Mouse (Mus musculus) hindbrain, postnatal 0 days (tissue): Measurements from ENCODE around the gene Casc3. TPM values are rescaled to one million over a fixed set of nuclear protein-coding genes. Genes with fewer than 3 reads are reported as not detected.

Experiments
- ATAC-seq: fragments of 200-750 bp; cut with Nextera tagmentation; 2 replicates; pipeline ENCODE4 v1.8.0; 2017; ENCODE audit warnings: mild to moderate bottlenecking, moderate TSS enrichment, moderate library complexity
- DNase-seq: peaks from one replicate; pipeline ENCODE4 v3.0.0-alpha.2; 2015; ENCODE audit warnings: low spot score
- H3K27ac ChIP-seq: fragments of 300-500 bp; sonication (generic); 2 replicates; pipeline ENCODE4 v1.5.1; 2014; ENCODE audit warnings: mild to moderate bottlenecking
- H3K27me3 ChIP-seq: fragments of 300-500 bp; sonication (generic); 2 replicates; pipeline ENCODE4 v1.6.1; 2014; ENCODE audit warnings: low read length, mixed read lengths; ENCODE audit not compliant: insufficient read depth
- H3K36me3 ChIP-seq: fragments of 300-500 bp; sonication (generic); 2 replicates; pipeline ENCODE4 v1.6.1; 2014; ENCODE audit warnings: low read length, mixed read lengths; ENCODE audit not compliant: insufficient read depth
- H3K4me1 ChIP-seq: fragments of 300-500 bp; sonication (generic); 2 replicates; pipeline ENCODE4 v1.6.1; 2014; ENCODE audit warnings: antibody characterized with exemption, low read length, mixed read lengths; ENCODE audit not compliant: insufficient read depth
- H3K4me2 ChIP-seq: fragments of 300-500 bp; sonication (generic); 2 replicates; pipeline ENCODE4 v1.6.1; 2014; ENCODE audit warnings: low read depth, mild to moderate bottlenecking, low read length, moderate library complexity, mixed read lengths
- H3K4me3 ChIP-seq: fragments of 300-500 bp; sonication (generic); 2 replicates; pipeline ENCODE4 v1.5.1; 2014; ENCODE audit warnings: low read length
- H3K9ac ChIP-seq: fragments of 300-500 bp; sonication (generic); replicated peaks from 2 replicates; pipeline ENCODE4 v1.6.1; 2014; ENCODE audit warnings: mild to moderate bottlenecking, low read length, moderate library complexity, mixed read lengths
- H3K9me3 ChIP-seq: fragments of 300-500 bp; sonication (generic); 2 replicates; pipeline ENCODE4 v1.6.1; 2016; ENCODE audit warnings: low read length, mixed read lengths
- CTCF ChIP-seq: IDR thresholded peaks from 2 replicates; pipeline ENCODE4 v1.5.1; 2016; ENCODE audit warnings: antibody characterized with exemption, control low read depth, low read depth
- WGBS: fragments of 180-500 bp; shearing (Covaris S2); extraction: QIAGEN DNeasy Blood & Tissue Kit; methylation state at CpG from one replicate; pipeline ENCODE4 v1.1.7; 2014; 5-methylcytosine and 5-hydroxymethylcytosine counted together
- polyA plus RNA-seq: library from polyadenylated mRNA; unstranded; fragments of >200 nt; fragmentation: Nextera tagmentation; extraction: Ambion mirVana; gene quantifications from 2 replicates; pipeline ENCODE4 v1.2.1, GENCODE M21; 2015
- total RNA-seq: library from RNA; depleted of rRNA; stranded (reverse); fragments of >200 nt; gene quantifications from 2 replicates; pipeline ENCODE4 v1.2.3, GENCODE M21; 2014; rRNA removed

Gene Casc3
- total and polyA plus RNA-seq, 2 experiments from 2014 or later = 24.4 to 35.7 TPM

GRCm38 (mm10) chr11:98873900-98874299 lies 69.2 kb downstream of the Casc3 start:
- Histone ChIP-seq H3K27ac (no peak overlapping the region), H3K9me3 (no peaks in the 10 kb centered on the region), H3K27me3 (no peaks in the 10 kb centered on the region), H3K4me3 (no peak overlapping the region), H3K36me3 (no peaks in the 10 kb centered on the region), H3K4me2 (no peak overlapping the region), H3K4me1 (peaks cover 4% of the 10 kb centered on the region; the same call in 1 of the 2 replicates), H3K9ac (no peak overlapping the region)
- TF ChIP-seq CTCF = no peak
- WGBS = 95% methylated on average over 9 of the region's 9 CpGs
- no peak for DNase-seq
- no peak for ATAC-seq

GRCm38 (mm10) chr11:98877001-98877400 lies 72.3 kb downstream of the Casc3 start:
- no peak overlapping the region for H3K9ac ChIP-seq
- no peaks in the 10 kb centered on the region for H3K9me3 ChIP-seq
- DNase-seq (no peak), ATAC-seq (no peak)
- TF ChIP-seq CTCF = no peak
- H3K4me1 ChIP-seq = peaks cover 4% of the 10 kb centered on the region; the same call in 1 of the 2 replicates
- no peak overlapping the region for H3K4me3 ChIP-seq
- no peaks in the 10 kb centered on the region for H3K27me3 ChIP-seq
- H3K27ac ChIP-seq = no peak overlapping the region
- no peak overlapping the region for H3K4me2 ChIP-seq
- H3K36me3 ChIP-seq = no peaks in the 10 kb centered on the region
- WGBS = 69% methylated on average over 9 of the region's 9 CpGs

Other genes starting within 250 kb of the Casc3 start
- gene Ormdl3, start 217.5 kb upstream of the Casc3 start, total RNA-seq = 103 and 112 TPM in 2 replicates
- 98.8 and 100 TPM in 2 replicates for gene Ormdl3, start 217.5 kb upstream of the Casc3 start, polyA plus RNA-seq
- gene Lrrc3c, start 206.6 kb upstream of the Casc3 start, total RNA-seq = not detected in 2 replicates
- not detected in 2 replicates for gene Lrrc3c, start 206.6 kb upstream of the Casc3 start, polyA plus RNA-seq
- 0.21 TPM in 1 of 2 replicates, not detected in the other for gene Gm12355, start 179.2 kb upstream of the Casc3 start, total RNA-seq
- gene Gm12355, start 179.2 kb upstream of the Casc3 start, polyA plus RNA-seq = 0.25 and 0.33 TPM in 2 replicates
- gene Gsdma3, start 178.5 kb upstream of the Casc3 start, total RNA-seq = 0.68 TPM in 1 of 2 replicates, not detected in the other
- gene Gsdma3, start 178.5 kb upstream of the Casc3 start, polyA plus RNA-seq = not detected in 2 replicates
- gene Gsdma2, start 158.1 kb upstream of the Casc3 start, total RNA-seq = not detected in 2 replicates
- gene Gsdma2, start 158.1 kb upstream of the Casc3 start, polyA plus RNA-seq = not detected in 2 replicates
- gene Gsdma, start 140.6 kb upstream of the Casc3 start, total RNA-seq = not detected in 2 replicates
- gene Gsdma, start 140.6 kb upstream of the Casc3 start, polyA plus RNA-seq = 0.14 and 0.16 TPM in 2 replicates
- 131 and 143 TPM in 2 replicates for gene Psmd3, start 122.4 kb upstream of the Casc3 start, total RNA-seq
- 185 and 190 TPM in 2 replicates for gene Psmd3, start 122.4 kb upstream of the Casc3 start, polyA plus RNA-seq
- not detected in 2 replicates for gene Csf3, start 103.6 kb upstream of the Casc3 start, total RNA-seq
- not detected in 2 replicates for gene Csf3, start 103.6 kb upstream of the Casc3 start, polyA plus RNA-seq
- 63.2 and 88.6 TPM in 2 replicates for gene Med24, start 75.5 kb upstream of the Casc3 start, total RNA-seq
- gene Med24, start 75.5 kb upstream of the Casc3 start, polyA plus RNA-seq = 47.1 and 48.3 TPM in 2 replicates
- 725 and 812 TPM in 2 replicates for gene Thra, start 64.3 kb upstream of the Casc3 start, total RNA-seq
- gene Thra, start 64.3 kb upstream of the Casc3 start, polyA plus RNA-seq = 160 TPM in 2 replicates
- gene Nr1d1, start 29.6 kb upstream of the Casc3 start, total RNA-seq = 7.5 and 8.6 TPM in 2 replicates
- 10.2 and 13.5 TPM in 2 replicates for gene Nr1d1, start 29.6 kb upstream of the Casc3 start, polyA plus RNA-seq
- 77.7 and 94.3 TPM in 2 replicates for gene Msl1, start 9.4 kb upstream of the Casc3 start, total RNA-seq
- 25.0 and 25.4 TPM in 2 replicates for gene Msl1, start 9.4 kb upstream of the Casc3 start, polyA plus RNA-seq
- gene Rapgefl1, start 31.9 kb downstream of the Casc3 start, total RNA-seq = 29.5 and 44.1 TPM in 2 replicates
- 11.0 TPM in 2 replicates for gene Rapgefl1, start 31.9 kb downstream of the Casc3 start, polyA plus RNA-seq
- gene Wipf2, start 58.7 kb downstream of the Casc3 start, total RNA-seq = 8.1 and 10.4 TPM in 2 replicates
- gene Wipf2, start 58.7 kb downstream of the Casc3 start, polyA plus RNA-seq = 3.5 and 3.7 TPM in 2 replicates
- gene Cdc6, start 102.9 kb downstream of the Casc3 start, total RNA-seq = 2.5 and 4.6 TPM in 2 replicates
- gene Cdc6, start 102.9 kb downstream of the Casc3 start, polyA plus RNA-seq = 3.0 and 3.4 TPM in 2 replicates
- gene Rara, start 122.9 kb downstream of the Casc3 start, total RNA-seq = 16.9 and 19.2 TPM in 2 replicates
- 8.1 and 9.5 TPM in 2 replicates for gene Rara, start 122.9 kb downstream of the Casc3 start, polyA plus RNA-seq
- 0.75 and 5.0 TPM in 2 replicates for gene Gjd3, start 178.1 kb downstream of the Casc3 start, total RNA-seq
- 4.8 and 5.9 TPM in 2 replicates for gene Gjd3, start 178.1 kb downstream of the Casc3 start, polyA plus RNA-seq
- gene Top2a, start 219.3 kb downstream of the Casc3 start, total RNA-seq = 43.8 and 44.4 TPM in 2 replicates
- 34.2 and 39.1 TPM in 2 replicates for gene Top2a, start 219.3 kb downstream of the Casc3 start, polyA plus RNA-seq
- 81.3 and 82.2 TPM in 2 replicates for gene Igfbp4, start 236.3 kb downstream of the Casc3 start, total RNA-seq
- 96.3 and 103 TPM in 2 replicates for gene Igfbp4, start 236.3 kb downstream of the Casc3 start, polyA plus RNA-seq